Mouse (Mus musculus) G1E (cell line): ENCODE results near the gene 1700042G07Rik.

Experiments used
- CTCF ChIP-seq: IDR thresholded peaks from 2 replicates; pipeline ENCODE4 v1.5.1; 2012; ENCODE audit warnings: low read depth, low read length, inconsistent platforms, mixed read lengths
- POLR2AphosphoS5 ChIP-seq: IDR thresholded peaks from 2 replicates; pipeline ENCODE4 v1.6.1; 2012; ENCODE audit warnings: low read depth, low read length, inconsistent platforms; ENCODE audit not compliant: insufficient replicate concordance

- TF ChIP-seq CTCF (no peak), POLR2AphosphoS5 (no peak)
These were observed 9.6 kb downstream of the 1700042G07Rik start for GRCm38 (mm10) chr4:116182745-116183144.
